Mouse (Mus musculus) lung, postnatal 0 days (tissue): ENCODE measurements around the gene Sipa1l3. TPM values are rescaled to one million over a fixed set of nuclear protein-coding genes. Genes with fewer than 3 reads are reported as not detected.

ENCODE experiments used
- ATAC-seq: fragments of 200-750 bp; cut with Nextera tagmentation; 2 replicates; pipeline ENCODE4 v1.8.0; 2017; ENCODE audit warnings: moderate library complexity
- DNase-seq: peaks from one replicate; pipeline ENCODE4 v3.0.0-alpha.2; 2016; ENCODE audit warnings: low spot score
- H3K27ac ChIP-seq: fragments of 300-500 bp; sonication (generic); 2 replicates; pipeline ENCODE4 v1.5.1; 2014; ENCODE audit warnings: antibody characterized with exemption, mild to moderate bottlenecking, low read length, mixed read lengths
- H3K27me3 ChIP-seq: fragments of 300-500 bp; sonication (generic); replicated peaks from 2 replicates; pipeline ENCODE4 v1.6.1; 2014; ENCODE audit warnings: low read length, mixed read lengths; ENCODE audit not compliant: insufficient read depth
- H3K36me3 ChIP-seq: fragments of 300-500 bp; sonication (generic); 2 replicates; pipeline ENCODE4 v1.6.1; 2014; ENCODE audit warnings: low read length, mixed read lengths; ENCODE audit not compliant: insufficient read depth
- H3K4me1 ChIP-seq: fragments of 300-500 bp; sonication (generic); 2 replicates; pipeline ENCODE4 v1.6.1; 2014; ENCODE audit warnings: antibody characterized with exemption, low read depth, low read length, mixed read lengths; ENCODE audit not compliant: insufficient read depth
- H3K4me2 ChIP-seq: fragments of 300-500 bp; sonication (generic); replicated peaks from 2 replicates; pipeline ENCODE4 v1.6.1; 2014; ENCODE audit warnings: low read depth, mild to moderate bottlenecking, low read length, moderate library complexity, mixed read lengths
- H3K4me3 ChIP-seq: fragments of 300-500 bp; sonication (generic); 2 replicates; pipeline ENCODE4 v1.5.1; 2014; ENCODE audit warnings: low read depth, low read length
- H3K9ac ChIP-seq: fragments of 300-500 bp; sonication (generic); replicated peaks from 2 replicates; pipeline ENCODE4 v1.6.1; 2014; ENCODE audit warnings: low read depth, mild to moderate bottlenecking
- H3K9me3 ChIP-seq: fragments of 300-500 bp; sonication (generic); 2 replicates; pipeline ENCODE4 v1.6.1; 2016; ENCODE audit warnings: low read length, mixed read lengths
- CTCF ChIP-seq: IDR thresholded peaks from 2 replicates; pipeline ENCODE4 v1.5.1; 2016; ENCODE audit warnings: antibody characterized with exemption, mild to moderate bottlenecking
- EP300 ChIP-seq: IDR thresholded peaks from 2 replicates; pipeline ENCODE4 v1.6.1; 2016; ENCODE audit warnings: antibody characterized with exemption, mild to moderate bottlenecking, control low read depth
- WGBS: fragments of 180-500 bp; shearing (Covaris S2); extraction: QIAGEN DNeasy Blood & Tissue Kit; methylation state at CpG from one replicate; pipeline ENCODE4 v1.1.7; 2014; 5-methylcytosine and 5-hydroxymethylcytosine counted together
- polyA plus RNA-seq: library from polyadenylated mRNA; unstranded; fragments of >200 nt; fragmentation: Nextera tagmentation; extraction: Ambion mirVana; gene quantifications from 2 replicates; pipeline ENCODE4 v1.2.1, GENCODE M21; 2015

Sipa1l3 gene
- polyA plus RNA-seq, 1 experiment from 2014 or later, result 18.5 TPM

- H3K27ac ChIP-seq, result no peak overlapping the region
- DNase-seq (no peak), ATAC-seq (no peak)
- no peaks in the 10 kb centered on the region for H3K27me3 ChIP-seq
- TF ChIP-seq CTCF, result no peak; the same call in 1 of the 2 replicates
- TF ChIP-seq EP300, result no peak
- no peaks in the 10 kb centered on the region for H3K4me1 ChIP-seq
- H3K4me2 ChIP-seq, result no peak overlapping the region
- no peaks in the 10 kb centered on the region; the same call in 1 of the 2 replicates for H3K36me3 ChIP-seq
- WGBS, result 83% methylated on average over 5 of the region's 5 CpGs
- H3K9ac ChIP-seq, result no peak overlapping the region
- no peaks in the 10 kb centered on the region for H3K9me3 ChIP-seq
- H3K4me3 ChIP-seq, result no peak overlapping the region
These were observed 146.3 kb downstream of the Sipa1l3 start for GRCm38 (mm10) chr7:29372123-29372522.

GRCm38 (mm10) chr7:29370031-29370430, 148.4 kb downstream of the Sipa1l3 start:
- no peaks in the 10 kb centered on the region for H3K9me3 ChIP-seq
- no peak for DNase-seq
- H3K36me3 ChIP-seq, result no peaks in the 10 kb centered on the region
- TF ChIP-seq EP300 (no peak), CTCF (peak; percentile 52)
- no peaks in the 10 kb centered on the region for H3K27me3 ChIP-seq
- WGBS, result 69% methylated on average over 6 of the region's 6 CpGs
- ATAC-seq, result no peak; the same call in 1 of the 2 replicates
- H3K4me1 ChIP-seq, result no peaks in the 10 kb centered on the region
- H3K4me3 ChIP-seq, result no peak overlapping the region
- no peak overlapping the region for H3K27ac ChIP-seq
- no peak overlapping the region for H3K9ac ChIP-seq
- H3K4me2 ChIP-seq, result no peak overlapping the region

- no peaks in the 10 kb centered on the region for H3K9me3 ChIP-seq
- 48% methylated on average over 5 of the region's 5 CpGs for WGBS
These were observed 150.5 kb downstream of the Sipa1l3 start for GRCm38 (mm10) chr7:29368004-29368320.

GRCm38 (mm10) chr7:29367166-29368003, 151.1 kb downstream of the Sipa1l3 start:
- Histone ChIP-seq H3K27me3 (no peaks in the 10 kb centered on the region), H3K27ac (no peak overlapping the region), H3K4me3 (no peak overlapping the region), H3K9ac (no peak overlapping the region), H3K4me1 (no peaks in the 10 kb centered on the region), H3K4me2 (no peak overlapping the region), H3K9me3 (no peaks in the 10 kb centered on the region), H3K36me3 (0 out of 2 replicates have a peak, but pooled peaks cover 9% of the 10 kb centered on the region)
- no peak for ATAC-seq
- no peak for TF ChIP-seq CTCF
- TF ChIP-seq EP300, result no peak
- no peak for DNase-seq
- WGBS, result 82% methylated on average over 13 of the region's 13 CpGs

More at GRCm38 (mm10) chr7:29368004-29368320, 150.5 kb downstream of the Sipa1l3 start:
- no peak overlapping the region for H3K27ac ChIP-seq
- 0 out of 2 replicates have a peak, but pooled peaks cover 9% of the 10 kb centered on the region for H3K36me3 ChIP-seq
- H3K4me1 ChIP-seq, result no peaks in the 10 kb centered on the region
- no peak overlapping the region for H3K4me3 ChIP-seq
- H3K27me3 ChIP-seq, result no peaks in the 10 kb centered on the region
- no peak overlapping the region for H3K9ac ChIP-seq
- no peak overlapping the region for H3K4me2 ChIP-seq
- TF ChIP-seq CTCF (no peak), EP300 (no peak)
- DNase-seq, result no peak
- no peak for ATAC-seq

- no peak for ATAC-seq
- DNase-seq, result peak; percentile 18
- Histone ChIP-seq H3K36me3 (peaks cover 18% of the 10 kb centered on the region; the same call in 1 of the 2 replicates), H3K4me2 (no peak overlapping the region), H3K9me3 (no peaks in the 10 kb centered on the region), H3K4me1 (no peaks in the 10 kb centered on the region), H3K9ac (no peak overlapping the region), H3K27me3 (no peaks in the 10 kb centered on the region), H3K27ac (no peak overlapping the region), H3K4me3 (no peak overlapping the region)
- 34% methylated on average over 4 of the region's 4 CpGs for WGBS
- TF ChIP-seq CTCF (peak; percentile 67), EP300 (no peak)
These were observed 154.4 kb downstream of the Sipa1l3 start for GRCm38 (mm10) chr7:29364052-29364451.

GRCm38 (mm10) chr7:29361497-29361896, 156.9 kb downstream of the Sipa1l3 start:
- H3K4me1 ChIP-seq, result no peaks in the 10 kb centered on the region
- H3K4me2 ChIP-seq, result no peak overlapping the region
- no peak overlapping the region for H3K27ac ChIP-seq
- DNase-seq (no peak), ATAC-seq (no peak)
- WGBS, result 91% methylated on average over 13 of the region's 13 CpGs
- H3K9me3 ChIP-seq, result no peaks in the 10 kb centered on the region
- no peak overlapping the region for H3K9ac ChIP-seq
- no peaks in the 10 kb centered on the region for H3K27me3 ChIP-seq
- peaks cover 21% of the 10 kb centered on the region; the same call in 1 of the 2 replicates for H3K36me3 ChIP-seq
- no peak for TF ChIP-seq EP300
- no peak for TF ChIP-seq CTCF
- no peak overlapping the region for H3K4me3 ChIP-seq
